Mouse (Mus musculus) urinary bladder, adult 2 months (tissue): ENCODE data around the gene Ggps1. TPM values are rescaled to one million over a fixed set of nuclear protein-coding genes. Genes with fewer than 3 reads are reported as not detected.

Experiments
- polyA plus RNA-seq: library from polyadenylated mRNA; depleted of rRNA; stranded (reverse); fragments of >200 nt; gene quantifications from 2 replicates; pipeline ENCODE4 v1.2.3, GENCODE M21; 2012; rRNA removed

The Ggps1 gene
- polyA plus RNA-seq, 1 experiment, result 37.4 TPM

Other genes starting within 250 kb of the Ggps1 start
- 35.2 and 43.8 TPM in 2 replicates for gene B3galnt2, start 109.0 kb downstream of the Ggps1 start, polyA plus RNA-seq
- 80.2 and 105 TPM in 2 replicates for gene Tbce, start 23.9 kb downstream of the Ggps1 start, polyA plus RNA-seq
- gene Arid4b, start 256 bp downstream of the Ggps1 start, polyA plus RNA-seq, result 18.2 and 19.8 TPM in 2 replicates